Mouse (Mus musculus) T-helper 1 cell (primary cell): ENCODE measurements around the gene Aqp3.

Source experiments
- in situ Hi-C: fragments of 300-600 bp; cut with MboI, MseI; formaldehyde crosslinking; loops from one replicate; pipeline ENCODE4 v1.15.1; 2025; ENCODE audit warnings: high pct_unique_total_duplicates

Aqp3 gene

GRCm38 (mm10) chr4:41097871-41098576 is at the start of gene Aqp3:
Aqp3 (minus strand) TSS chr4:41098183.
- in situ Hi-C loops: no loop called here

- in situ Hi-C loops: no loop called here
These were observed 44.6 kb upstream of the Aqp3 start for GRCm38 (mm10) chr4:41142601-41143000.

GRCm38 (mm10) chr4:41140174-41140875 is 42.3 kb upstream of the Aqp3 start:
- in situ Hi-C loops: no loop called here

- in situ Hi-C loops: no loop called here
These were observed 38.8 kb upstream of the Aqp3 start for GRCm38 (mm10) chr4:41136811-41137210.

GRCm38 (mm10) chr4:41136454-41136805 is 38.4 kb upstream of the Aqp3 start:
- in situ Hi-C loops: no loop called here

GRCm38 (mm10) chr4:41135711-41136453 is 37.9 kb upstream of the Aqp3 start, which contains the start of gene Ube2r2:
Ube2r2 (plus strand) TSS chr4:41135743.
- in situ Hi-C loops: no loop called here

- in situ Hi-C loops: loop anchor here (5.0 kb wide), 1 partner anchor 32 kb away; no protein-coding TSS in a partner anchor
These were observed 37.1 kb upstream of the Aqp3 start for GRCm38 (mm10) chr4:41134935-41135710.

GRCm38 (mm10) chr4:41133529-41134291 is 35.7 kb upstream of the Aqp3 start:
- in situ Hi-C loops: loop anchor here (5.0 kb wide), 1 partner anchor 34 kb away; no protein-coding TSS in a partner anchor

- in situ Hi-C loops: loop anchor here (5.0 kb wide), 1 partner anchor 35 kb away; no protein-coding TSS in a partner anchor
These were observed 34.5 kb upstream of the Aqp3 start for GRCm38 (mm10) chr4:41132471-41132870.

- in situ Hi-C loops: loop anchor here (5.0 kb wide), 1 partner anchor 37 kb away; no protein-coding TSS in a partner anchor
These were observed 31.9 kb upstream of the Aqp3 start for GRCm38 (mm10) chr4:41129836-41130235.

- in situ Hi-C loops: no loop called here
These were observed 31.4 kb upstream of the Aqp3 start for GRCm38 (mm10) chr4:41129406-41129805.

- in situ Hi-C loops: no loop called here
These were observed 26.4 kb upstream of the Aqp3 start, which contains the start of gene Nol6 for GRCm38 (mm10) chr4:41124180-41124951. Nol6 (minus strand) TSS chr4:41124455.

- in situ Hi-C loops: loop anchor here (5.0 kb wide), 1 partner anchor 66 kb away; no protein-coding TSS in a partner anchor
These were observed 20.8 kb upstream of the Aqp3 start for GRCm38 (mm10) chr4:41118706-41119292.

- in situ Hi-C loops: loop anchor here (5.0 kb wide), 1 partner anchor 65 kb away; no protein-coding TSS in a partner anchor
These were observed 18.8 kb upstream of the Aqp3 start for GRCm38 (mm10) chr4:41116817-41117216.

- in situ Hi-C loops: loop anchor here (5.0 kb wide), 1 partner anchor 63 kb away; no protein-coding TSS in a partner anchor
These were observed 17.8 kb upstream of the Aqp3 start for GRCm38 (mm10) chr4:41115793-41116192.

GRCm38 (mm10) chr4:41115074-41115473 is 17.1 kb upstream of the Aqp3 start:
- in situ Hi-C loops: loop anchor here (5.0 kb wide), 1 partner anchor 63 kb away; no protein-coding TSS in a partner anchor

GRCm38 (mm10) chr4:41114358-41115070 is 16.5 kb upstream of the Aqp3 start:
- in situ Hi-C loops: loop anchor here (5.0 kb wide), 1 partner anchor 62 kb away; no protein-coding TSS in a partner anchor

GRCm38 (mm10) chr4:41108717-41109425 is 10.9 kb upstream of the Aqp3 start:
- in situ Hi-C loops: no loop called here
